Mouse (Mus musculus) CH12.LX (cell line): ENCODE data around the gene Rpusd3.

Source experiments
- CHD1 ChIP-seq: IDR thresholded peaks from 2 replicates; pipeline ENCODE4 v1.6.1; 2012; ENCODE audit warnings: low read depth, low read length, improper control_type of control experiment, inconsistent platforms
- CTCF ChIP-seq, 2 experiments: IDR thresholded peaks in 1 of 2; conservative IDR thresholded peaks in 1 of 2; 2 replicates each; pipeline ENCODE4 v1.5.1; 2011 to 2012; ENCODE audit warnings: low read depth in 2 of 2, low read length in 2 of 2, improper control_type of control experiment in 1 of 2, inconsistent platforms in 1 of 2, mild to moderate bottlenecking in 1 of 2, moderate library complexity in 1 of 2
- EP300 ChIP-seq: IDR thresholded peaks from 2 replicates; pipeline ENCODE4 v1.6.1; 2011; ENCODE audit warnings: low read length, improper control_type of control experiment
- KAT2A ChIP-seq: IDR thresholded peaks from 2 replicates; pipeline ENCODE4 v1.6.1; 2012; ENCODE audit warnings: low read length, improper control_type of control experiment, inconsistent platforms; ENCODE audit not compliant: insufficient replicate concordance
- POLR2A ChIP-seq: IDR thresholded peaks from 2 replicates; pipeline ENCODE4 v1.6.1; 2011; ENCODE audit warnings: low read depth, mild to moderate bottlenecking, improper control_type of control experiment, low read length
- USF1 ChIP-seq: IDR thresholded peaks from 2 replicates; pipeline ENCODE4 v1.6.1; 2014; ENCODE audit warnings: low read depth, mild to moderate bottlenecking, inconsistent platforms, low read length, improper control_type of control experiment

GRCm38 (mm10) chr6:113440686-113441085 is 21.5 kb upstream of the Rpusd3 start:
- TF ChIP-seq KAT2A (no peak), POLR2A (no peak), CHD1 (no peak), USF1 (no peak), EP300 (no peak), CTCF (conservative IDR thresholded peaks at IDR 0.05 in 1 of 2, IDR thresholded peaks at IDR 0.05 in 1 of 2; ENCODE audit: low read depth in 2 of 2, low read length in 2 of 2) (no peak)
